Mouse (Mus musculus): ENCODE results near the gene Slc38a10.

DNA sequence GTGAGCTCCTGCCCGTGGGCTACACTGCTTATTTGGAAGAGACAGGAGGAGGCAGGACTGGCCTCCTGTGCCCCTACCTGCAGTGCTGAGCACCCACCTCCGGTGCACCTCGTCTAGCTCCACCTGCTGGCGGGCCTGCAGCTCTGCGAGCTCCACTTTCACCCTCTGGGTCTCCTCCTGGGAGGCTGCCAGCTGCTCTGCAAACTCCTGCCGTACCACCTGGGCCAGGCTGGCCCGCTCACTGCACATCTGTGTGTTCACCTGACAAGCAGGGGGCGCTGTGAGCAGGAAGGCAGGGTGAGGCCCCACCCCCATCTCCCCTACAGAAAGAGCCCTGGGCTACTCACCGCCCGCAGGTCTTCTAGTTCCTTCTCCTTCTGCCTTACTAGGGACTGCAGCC is 85.9 kb downstream of the Slc38a10 start:
- TF ChIP-seq EP300 (optimal IDR thresholded peaks at IDR 0.05), result no peak
- peak; percentile 85 for TF ChIP-seq CTCF (IDR thresholded peaks at IDR 0.05; ENCODE audit: low read depth)

Data from stomach, postnatal 0 days (tissue).